Mouse (Mus musculus) thymus, adult 2 months (tissue): ENCODE data around the gene Zdhhc8.

Experiments
- CTCF ChIP-seq: fragments of 200-500 bp; IDR thresholded peaks from 2 replicates; pipeline ENCODE4 v1.5.1; 2012; ENCODE audit warnings: mild to moderate bottlenecking, control low read depth, low read length, moderate library complexity, borderline replicate concordance; ENCODE audit not compliant: control insufficient read depth, poor library complexity, insufficient read depth; ENCODE audit errors: extremely low read depth
- POLR2A ChIP-seq: fragments of 200-500 bp; IDR thresholded peaks from 2 replicates; pipeline ENCODE4 v1.6.1; 2012; ENCODE audit warnings: mild to moderate bottlenecking, low read length, control low read depth, moderate library complexity; ENCODE audit not compliant: control insufficient read depth, poor library complexity, insufficient read depth; ENCODE audit errors: extremely low read depth

- no peak for TF ChIP-seq CTCF
- TF ChIP-seq POLR2A: no peak
These were observed 47.7 kb downstream of the Zdhhc8 start for GRCm38 (mm10) chr16:18187221-18187620.
